ENCODE assay signal across 17 mouse cellular contexts in the genomic region with DNA sequence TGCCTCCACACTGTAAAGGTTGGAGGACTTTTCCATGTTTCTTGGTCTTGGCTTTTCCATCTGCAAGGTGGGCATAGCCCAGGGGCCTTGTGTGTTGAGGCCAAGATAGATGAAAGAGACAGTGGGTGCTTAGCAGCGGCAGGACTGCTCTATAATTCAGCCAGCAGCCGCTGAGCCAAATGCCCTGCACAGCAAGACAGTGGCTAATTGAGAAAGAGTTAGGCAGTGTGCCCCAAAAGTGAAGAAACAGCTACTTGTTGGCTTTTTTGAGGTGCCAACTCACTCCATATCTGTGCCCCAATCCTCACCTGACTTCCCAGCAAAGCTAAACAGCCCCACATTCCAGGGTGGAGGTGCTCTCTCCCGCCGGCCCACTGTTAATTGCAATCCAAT. TPM values are rescaled to one million over a fixed set of nuclear protein-coding genes. Genes with fewer than 3 reads are reported as not detected.
DNase-seq lines count a peak whose midpoint lies in the region; ATAC-seq and TF ChIP-seq lines count a peak whose summit lies in the region.
"Had no signal": no experiment of that assay in that cellular context is flagged by ENCODE, and none has a peak within 500 bp of the region (broad histone marks: within the 10 kb centered on the region; RNA-seq: fewer than 3 reads in every experiment).

No protein-coding gene starts in this region.

- no peak for TF ChIP-seq EP300 in heart, postnatal 0 days (IDR thresholded peaks at IDR 0.05; ENCODE audit: low read depth)
- TF ChIP-seq EP300 in heart, adult 2 months (IDR thresholded peaks at IDR 0.05; ENCODE audit: insufficient read depth, low read depth, low read length), result no peak

- H3K79me2 ChIP-seq in heart, adult 2 months (replicated peaks; ENCODE audit: control insufficient read depth, insufficient read depth, low read length), result no peaks in the 10 kb centered on the region

- H3K27ac ChIP-seq in heart, postnatal 0 days (ENCODE audit: low read depth), result 0 out of 2 replicates have a peak overlapping the region, but pooled peaks have one; percentile 64
- no peak overlapping the region for H3K27ac ChIP-seq in heart, adult 2 months
- H3K27ac ChIP-seq in neural tube, embryonic 12.5 days, result no peak overlapping the region
- H3K27ac ChIP-seq in liver, embryonic 12.5 days, result no peak overlapping the region
- H3K27ac ChIP-seq: hindbrain, embryonic 10.5 days; liver, embryonic 14.5 days had no signal

- 74% methylated on average over 4 of the region's 4 CpGs for WGBS in heart, postnatal 0 days
- 91% methylated on average over 4 of the region's 4 CpGs for WGBS in heart, adult 2 months
- WGBS in neural tube, embryonic 12.5 days, result 55% methylated on average over 4 of the region's 4 CpGs
- WGBS in liver, embryonic 12.5 days (ENCODE audit: insufficient replicate concordance), result 57% methylated on average over 4 of the region's 4 CpGs

- 0 out of 2 replicates have a peak, but pooled peaks cover 5% of the 10 kb centered on the region for H3K9me3 ChIP-seq in heart, postnatal 0 days (replicated peaks; ENCODE audit: control insufficient read depth, low read length)
- H3K9me3 ChIP-seq in neural tube, embryonic 12.5 days, result no peaks in the 10 kb centered on the region
- 0 out of 2 replicates have a peak, but pooled peaks cover 3% of the 10 kb centered on the region for H3K9me3 ChIP-seq in liver, embryonic 12.5 days (replicated peaks)
- H3K9me3 ChIP-seq: heart, embryonic 15.5 days; kidney, embryonic 15.5 days had no signal

- H3K4me3 ChIP-seq in heart, postnatal 0 days (ENCODE audit: low read depth, low read length), result no peak overlapping the region
- no peak overlapping the region for H3K4me3 ChIP-seq in heart, adult 2 months
- no peak overlapping the region for H3K4me3 ChIP-seq in neural tube, embryonic 12.5 days
- no peak overlapping the region for H3K4me3 ChIP-seq in liver, embryonic 12.5 days
- H3K4me3 ChIP-seq: heart, embryonic 15.5 days; hindbrain, embryonic 10.5 days; kidney, embryonic 15.5 days; megakaryocyte, embryonic 14.5 days had no signal

- ATAC-seq in heart, postnatal 0 days (ENCODE audit: insufficient read depth, low read depth), result no peak
- no peak for ATAC-seq in neural tube, embryonic 12.5 days (ENCODE audit: low FRiP score, low read depth)
- no peak for ATAC-seq in liver, embryonic 12.5 days
- ATAC-seq: lung, postnatal 0 days had no signal

- intact Hi-C loops in heart, adult 2 months (cut with DNase I), result no loop called here

- H3K4me2 ChIP-seq in heart, postnatal 0 days (ENCODE audit: low read depth, low read length), result no peak overlapping the region
- H3K4me2 ChIP-seq in neural tube, embryonic 12.5 days (replicated peaks), result 0 out of 2 replicates have a peak overlapping the region, but pooled peaks have one; percentile 21
- no peak overlapping the region for H3K4me2 ChIP-seq in liver, embryonic 12.5 days
- H3K4me2 ChIP-seq: heart, embryonic 15.5 days had no signal

- H3K27me3 ChIP-seq in heart, postnatal 0 days (ENCODE audit: control insufficient read depth, insufficient read depth, low read length), result no peaks in the 10 kb centered on the region
- H3K27me3 ChIP-seq in heart, adult 2 months (ENCODE audit: control insufficient read depth, insufficient read depth, low read length), result no peaks in the 10 kb centered on the region
- H3K27me3 ChIP-seq in neural tube, embryonic 12.5 days (replicated peaks), result no peaks in the 10 kb centered on the region
- H3K27me3 ChIP-seq in liver, embryonic 12.5 days (replicated peaks), result peaks cover 32% of the 10 kb centered on the region
- H3K27me3 ChIP-seq: heart, embryonic 15.5 days had no signal

- TF ChIP-seq CTCF in heart, postnatal 0 days (IDR thresholded peaks at IDR 0.05; ENCODE audit: low read depth), result no peak
- no peak for TF ChIP-seq CTCF in heart, adult 2 months (IDR thresholded peaks at IDR 0.05)

- H3K36me3 ChIP-seq in heart, postnatal 0 days (replicated peaks; ENCODE audit: control insufficient read depth, insufficient read depth, low read length), result no peaks in the 10 kb centered on the region
- no peaks in the 10 kb centered on the region for H3K36me3 ChIP-seq in heart, adult 2 months (ENCODE audit: control insufficient read depth, insufficient read depth, low read length)
- no peaks in the 10 kb centered on the region for H3K36me3 ChIP-seq in neural tube, embryonic 12.5 days
- no peaks in the 10 kb centered on the region for H3K36me3 ChIP-seq in liver, embryonic 12.5 days
- H3K36me3 ChIP-seq: heart, embryonic 15.5 days; hindbrain, embryonic 10.5 days; kidney, embryonic 15.5 days had no signal

- DNase-seq in adrenal gland, adult 8-10 months, result peak; percentile 7
- no peak for DNase-seq in adrenal gland, postnatal 25 days
- no peak for DNase-seq in heart, postnatal 0 days (ENCODE audit: low spot score)
- DNase-seq in heart, adult 2 months, result no peak
- DNase-seq in neural tube, embryonic 10.5 days (ENCODE audit: extremely low spot score, low spot score), result no peak
- DNase-seq in embryo, embryonic 10 days (ENCODE audit: low spot score), result no peak
- DNase-seq: cerebellum, adult 11-12 months; cerebellum, postnatal 25 days; thymus, postnatal 4 days had no signal

- no peak overlapping the region for H3K9ac ChIP-seq in heart, postnatal 0 days (replicated peaks; ENCODE audit: low read depth, low read length)
- no peak overlapping the region for H3K9ac ChIP-seq in heart, adult 2 months (ENCODE audit: low read depth, low read length)
- H3K9ac ChIP-seq in neural tube, embryonic 12.5 days, result no peak overlapping the region
- no peak overlapping the region for H3K9ac ChIP-seq in liver, embryonic 12.5 days
- H3K9ac ChIP-seq: heart, embryonic 15.5 days; kidney, embryonic 15.5 days; liver, embryonic 14.5 days had no signal

- no peak for TF ChIP-seq POLR2A in heart, adult 2 months (IDR thresholded peaks at IDR 0.05; ENCODE audit: insufficient read depth, low read depth, low read length)

- H3K4me1 ChIP-seq in heart, postnatal 0 days (ENCODE audit: control insufficient read depth, insufficient read depth), result peaks cover 53% of the 10 kb centered on the region
- H3K4me1 ChIP-seq in heart, adult 2 months (ENCODE audit: control insufficient read depth, insufficient read depth, low read length), result peaks cover 12% of the 10 kb centered on the region
- peaks cover 35% of the 10 kb centered on the region for H3K4me1 ChIP-seq in neural tube, embryonic 12.5 days
- peaks cover 4% of the 10 kb centered on the region; the same call in 1 of the 2 replicates for H3K4me1 ChIP-seq in liver, embryonic 12.5 days

RNA-seq across cellular contexts. Expression of a gene that starts 57.4 kb away (rescaled TPM):
- total RNA-seq in adrenal gland, adult 8-10 months (2022), result 1 to 10 TPM in 2 of 4 experiments, under 1 TPM in 2; 0.70 to 1.7 (median 1.1) TPM
- total RNA-seq in adrenal gland, postnatal 25 days (2021), result 3.9 and 4.9 TPM in 2 replicates
- total RNA-seq in heart, postnatal 0 days (2014; rRNA removed; ENCODE audit: low replicate concordance), result 30.2 and 34.3 TPM in 2 replicates
- 22.5 and 25.3 TPM in 2 replicates for polyA plus RNA-seq in heart, postnatal 0 days (2015; fragmentation: Nextera tagmentation; extraction: Ambion mirVana)
- 1 to 10 TPM; 5.9 TPM for total RNA-seq in heart, adult 2 months (2021)
- polyA plus RNA-seq in heart, adult 2 months (2012; rRNA removed), result 3.0 and 3.2 TPM in 2 replicates
- polyA plus RNA-seq in neural tube, embryonic 12.5 days (2016; fragmentation: Nextera tagmentation; extraction: Ambion mirVana), result 27.7 and 30.3 TPM in 2 replicates
- 42.6 and 43.9 TPM in 2 replicates for polyA plus RNA-seq in liver, embryonic 12.5 days (2016; fragmentation: Nextera tagmentation; extraction: Ambion mirVana)
